Mouse (Mus musculus) brain, embryonic 14.5 days (tissue): ENCODE data around the gene Bmp4.

Experiments
- CTCF ChIP-seq: fragments of 200-500 bp; IDR thresholded peaks from 2 replicates; pipeline ENCODE4 v1.5.1; 2012; ENCODE audit warnings: inconsistent platforms, mild to moderate bottlenecking, moderate library complexity, borderline replicate concordance; ENCODE audit not compliant: insufficient read depth, insufficient read length; ENCODE audit errors: extremely low read depth
- POLR2A ChIP-seq: fragments of 200-500 bp; IDR thresholded peaks from 2 replicates; pipeline ENCODE4 v1.6.1; 2012; ENCODE audit warnings: mild to moderate bottlenecking, inconsistent platforms, borderline replicate concordance; ENCODE audit not compliant: poor library complexity, insufficient read depth, insufficient read length, severe bottlenecking; ENCODE audit errors: extremely low read depth

GRCm38 (mm10) chr14:46372452-46372851, 18.0 kb downstream of the Bmp4 start:
- TF ChIP-seq CTCF, result no peak
- TF ChIP-seq POLR2A, result no peak
